Mouse (Mus musculus) kidney, postnatal 14 days (tissue): Measurements from ENCODE around the gene Prdm16.
A peak's percentile ranks its signal among the peaks of the same experiment; 100 is the strongest.

Experiments
- DNase-seq: peaks from one replicate; pipeline ENCODE4 v3.0.0; 2022; ENCODE audit warnings: mixed read lengths

Gene Prdm16

DNA sequence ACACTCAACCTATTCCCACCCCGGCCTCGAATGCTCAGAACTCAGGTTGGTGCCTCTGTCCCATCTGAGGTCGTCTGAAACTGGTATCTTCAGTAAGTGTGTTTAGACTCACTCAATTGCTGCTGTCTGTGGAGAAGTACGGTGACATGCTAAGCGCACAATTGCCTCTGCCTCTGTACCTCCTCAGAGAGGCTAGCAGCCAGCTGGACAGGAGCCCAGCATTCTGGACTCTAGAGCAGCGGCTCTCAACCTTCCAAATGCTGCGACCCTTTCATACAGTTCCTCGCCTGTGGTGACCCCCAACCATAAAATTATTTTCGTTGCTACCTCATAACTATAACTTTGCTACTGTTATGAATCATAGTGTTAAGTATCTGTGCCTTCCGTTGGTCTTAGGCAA is 34.3 kb downstream of the Prdm16 start:
- peak; percentile 21 for DNase-seq

DNA sequence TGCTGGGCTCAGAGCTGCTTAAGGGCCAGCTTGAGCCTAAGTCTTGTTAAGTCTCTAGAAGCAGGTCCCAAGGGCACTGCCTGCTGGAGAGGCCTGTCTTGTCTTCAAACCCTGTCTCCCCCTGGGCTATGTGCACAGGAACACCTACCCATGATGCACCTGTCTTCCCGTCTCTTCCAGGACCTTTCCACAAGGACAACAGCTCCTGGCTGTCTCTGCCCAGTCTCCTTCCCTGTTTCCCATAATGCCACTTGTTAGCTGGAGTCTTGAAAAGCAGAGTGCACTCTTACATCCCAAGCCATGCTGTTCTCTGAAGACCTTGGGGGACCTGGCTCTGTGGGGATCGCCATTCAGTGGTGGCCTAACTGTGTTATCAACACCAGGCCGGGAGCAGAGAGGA is 35.7 kb downstream of the Prdm16 start:
- no peak for DNase-seq

DNA sequence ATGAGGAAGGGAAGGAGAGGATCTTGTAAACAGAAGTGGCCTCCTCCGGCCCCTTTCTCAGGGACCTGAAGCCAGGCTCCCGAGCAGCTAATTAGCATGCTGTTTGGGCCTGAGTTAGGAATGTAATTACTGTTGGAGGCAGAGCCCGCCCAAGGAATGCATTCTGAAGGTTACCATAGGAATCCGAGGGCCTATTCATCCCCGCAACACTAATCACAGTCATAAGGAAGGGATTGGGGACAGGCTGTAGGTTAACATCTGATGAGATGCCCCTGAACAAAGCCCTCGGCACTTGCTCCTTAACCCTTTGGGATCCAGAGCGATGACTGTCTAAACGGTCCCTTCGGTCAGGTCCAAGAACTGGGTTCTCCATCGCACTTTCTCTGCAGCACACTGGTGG is 36.7 kb downstream of the Prdm16 start:
- DNase-seq, result peak; percentile 27

DNA sequence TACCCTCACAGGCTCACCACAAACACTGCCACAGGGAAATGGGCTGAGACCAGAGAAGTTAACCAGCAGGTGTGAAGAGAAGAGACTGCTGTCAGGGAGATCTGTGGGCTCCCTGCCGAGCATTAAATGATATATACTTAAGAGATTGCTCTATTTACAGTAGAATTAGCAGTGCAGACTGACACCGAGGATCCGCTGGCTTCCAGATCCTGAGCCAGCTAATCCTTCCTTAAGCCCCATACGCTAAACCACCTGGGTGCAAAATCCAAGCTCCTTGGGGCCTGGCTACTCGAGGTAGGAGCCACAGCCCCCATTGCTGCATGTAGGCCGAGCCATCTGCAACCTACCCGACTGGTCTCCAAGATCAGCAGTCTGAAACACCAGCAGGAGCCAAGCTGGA is 38.3 kb downstream of the Prdm16 start:
- DNase-seq, result no peak

DNA sequence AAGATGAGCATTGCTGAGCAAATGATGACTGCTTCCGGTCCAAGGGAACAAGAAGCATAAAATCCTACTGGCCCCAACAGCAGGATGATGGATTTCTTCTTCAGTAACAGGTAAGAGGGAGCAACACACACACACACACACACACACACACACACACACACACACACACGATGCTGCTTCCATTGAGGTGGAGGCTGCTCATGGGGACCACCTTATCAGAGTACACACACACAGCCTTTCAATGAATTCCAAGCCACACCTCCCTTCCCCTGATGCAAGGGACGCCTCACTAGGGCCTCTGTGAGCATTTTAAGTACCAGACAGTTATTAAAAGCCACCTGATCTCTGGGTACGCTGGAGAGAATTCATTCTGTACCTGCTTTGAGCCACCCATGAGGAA is 39.9 kb downstream of the Prdm16 start:
- no peak for DNase-seq

DNA sequence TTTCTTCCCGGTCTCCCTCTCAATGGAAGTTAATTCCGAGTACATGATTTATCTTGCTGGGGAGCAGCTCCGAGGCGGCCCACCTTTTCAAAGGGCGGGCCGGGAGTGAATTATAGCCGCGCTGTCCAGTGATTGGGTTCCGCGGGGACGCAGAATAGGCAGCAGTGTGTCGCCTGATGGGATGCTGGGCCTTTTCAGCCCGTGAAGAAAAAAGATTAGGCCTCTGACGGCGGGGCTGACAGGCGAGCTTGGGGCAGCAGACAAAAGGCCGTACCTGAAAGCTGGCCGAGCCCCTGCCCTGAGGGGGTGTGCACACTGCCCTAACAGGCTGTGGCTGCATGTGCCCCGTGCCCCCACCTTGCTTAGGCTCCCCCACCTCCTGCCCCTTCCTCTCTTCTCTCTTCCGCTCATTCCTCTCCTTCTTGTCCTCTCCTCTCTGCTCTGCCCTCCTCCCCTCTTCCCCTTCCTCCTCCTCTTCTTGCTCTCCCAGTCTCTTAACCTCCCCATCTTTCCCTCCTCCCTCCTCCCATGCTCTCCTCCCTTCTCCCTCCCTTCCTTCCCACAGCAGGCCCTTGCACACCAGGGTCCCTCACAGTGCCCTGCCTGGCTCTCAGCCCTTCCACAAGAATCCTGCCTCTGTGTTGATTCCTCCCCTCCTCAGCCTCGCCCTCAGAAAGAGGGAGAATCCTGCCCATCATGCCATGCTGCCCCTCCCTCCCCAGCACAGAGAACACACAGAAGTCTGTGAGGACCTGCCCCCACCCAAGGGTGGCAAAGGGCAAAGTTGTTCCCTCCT is 41.7 kb downstream of the Prdm16 start:
- DNase-seq, result no peak

DNA sequence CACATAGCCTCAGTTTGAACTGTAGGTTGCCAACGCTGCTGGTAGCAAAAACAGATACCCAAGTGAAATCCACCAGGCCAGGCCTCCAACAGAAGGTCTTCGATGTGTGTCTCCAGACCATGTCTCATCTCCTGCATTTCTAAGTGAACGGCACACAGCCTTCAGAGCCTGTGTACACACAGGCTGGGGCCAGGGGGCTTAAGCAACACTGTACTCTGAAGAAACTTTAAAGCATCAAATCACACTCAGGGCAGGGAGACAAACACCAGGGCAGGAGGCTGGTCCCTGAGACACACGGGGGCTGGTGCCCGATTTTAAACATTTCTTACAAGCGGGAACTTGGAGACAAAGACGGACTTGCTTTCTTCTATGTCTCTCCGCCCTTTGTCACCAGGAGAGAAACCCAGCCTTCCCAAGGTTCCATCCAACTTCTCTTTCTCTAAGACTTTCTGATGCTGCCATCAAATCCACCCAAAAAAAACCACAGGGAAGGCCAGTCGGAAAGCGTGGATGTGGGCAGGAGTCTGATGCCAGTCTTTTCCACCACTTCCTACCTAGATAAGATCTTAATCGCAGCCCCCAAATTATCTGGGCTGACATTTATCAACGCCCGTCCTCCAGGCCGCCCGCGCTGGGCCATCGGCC is 42.4 kb downstream of the Prdm16 start:
- no peak for DNase-seq

DNA sequence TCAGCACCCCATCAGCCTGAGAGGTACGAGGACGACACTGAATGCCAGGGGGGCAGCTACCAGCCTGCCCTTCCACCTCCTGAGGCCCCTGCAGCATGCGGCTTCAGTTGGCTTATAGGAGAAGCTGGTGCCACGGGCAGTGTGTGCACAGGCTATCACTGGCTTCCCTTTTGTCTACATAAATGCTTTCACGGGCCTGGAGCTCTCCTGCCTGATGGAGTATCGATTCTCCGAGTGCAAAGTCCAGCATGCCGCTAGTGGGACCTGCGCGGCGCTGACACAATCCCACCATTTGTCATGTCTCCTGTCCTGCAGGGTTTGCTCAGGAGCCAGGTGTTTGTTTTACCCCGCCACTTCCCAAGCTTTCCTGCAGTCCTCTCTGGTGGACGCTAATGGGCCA is 44.1 kb downstream of the Prdm16 start:
- DNase-seq, result no peak

DNA sequence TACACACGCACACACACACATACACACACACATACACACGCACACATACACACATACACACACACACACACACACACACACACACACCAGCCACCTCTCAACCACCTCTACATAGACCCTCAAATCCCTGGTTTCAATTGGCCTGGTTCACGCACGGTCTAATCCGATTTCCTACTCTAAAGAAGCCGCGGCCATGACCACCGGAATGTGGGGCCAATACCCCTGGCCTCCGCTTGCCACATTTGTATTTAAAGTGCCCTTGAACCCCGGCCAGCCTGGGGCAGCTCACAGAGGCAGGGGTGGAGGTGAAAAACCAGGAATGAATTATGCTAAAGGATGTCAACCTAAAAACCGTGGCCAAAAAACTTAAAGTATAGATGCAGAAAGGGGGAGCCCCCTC is 45.8 kb downstream of the Prdm16 start:
- no peak for DNase-seq

DNA sequence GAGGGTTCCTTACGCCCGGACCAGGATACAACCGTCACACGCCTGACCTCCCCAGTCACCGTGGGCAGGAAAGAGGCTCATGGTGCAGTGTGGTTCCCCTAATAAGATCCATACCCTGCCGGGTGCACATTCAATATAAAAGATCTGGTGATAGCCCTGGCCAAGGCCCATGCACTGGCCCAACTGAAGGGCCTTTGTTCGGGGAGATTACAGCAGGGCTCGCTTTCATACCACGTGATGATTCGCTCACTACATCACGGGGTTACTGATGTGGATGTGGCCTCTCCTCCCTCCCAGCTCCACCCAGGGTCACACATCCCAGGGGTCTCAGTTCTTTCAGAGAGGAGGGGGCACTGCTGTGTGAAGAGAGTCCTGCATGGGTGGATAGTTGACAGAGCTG is 50.3 kb downstream of the Prdm16 start:
- no peak for DNase-seq

DNA sequence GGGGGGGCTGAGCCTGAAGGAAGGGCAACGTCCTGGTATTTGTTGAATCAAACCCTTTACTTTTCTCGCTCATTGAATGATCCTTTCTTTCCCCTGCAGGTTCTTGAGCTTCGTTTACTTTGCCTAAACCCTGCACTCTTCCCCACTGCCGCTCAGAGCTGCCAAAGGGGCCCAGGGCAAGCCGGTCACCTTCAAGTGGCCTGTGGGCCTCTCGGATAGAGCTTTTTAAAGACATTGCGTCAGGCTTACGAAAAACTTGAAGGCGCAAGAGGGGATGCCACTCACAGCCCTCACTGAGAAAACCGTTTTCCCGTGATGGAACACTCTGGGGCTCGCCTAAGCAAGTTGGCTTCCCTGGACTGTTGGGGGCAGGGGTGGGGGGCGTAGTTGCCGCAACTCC is 50.9 kb downstream of the Prdm16 start:
- DNase-seq, result no peak

DNA sequence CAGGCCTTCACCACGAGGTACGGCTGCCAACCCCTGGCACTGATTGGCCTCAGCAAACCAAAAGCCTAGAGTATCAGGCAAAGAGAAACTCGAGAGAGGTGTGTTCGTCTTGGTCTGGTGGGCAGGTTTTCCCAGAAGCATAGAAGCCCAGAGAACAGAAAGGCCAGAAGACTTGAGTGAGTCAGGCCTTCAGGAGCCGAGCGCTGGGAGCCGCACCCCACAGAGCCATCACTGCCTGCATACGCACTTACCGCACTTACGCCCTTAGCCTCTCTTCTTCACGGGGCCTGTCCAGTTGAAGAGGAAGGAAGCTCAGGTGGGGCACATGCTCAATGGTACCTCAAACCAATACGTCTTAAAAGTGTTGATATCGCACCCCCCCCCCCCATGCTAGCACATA is 53.0 kb downstream of the Prdm16 start:
- DNase-seq, result no peak

DNA sequence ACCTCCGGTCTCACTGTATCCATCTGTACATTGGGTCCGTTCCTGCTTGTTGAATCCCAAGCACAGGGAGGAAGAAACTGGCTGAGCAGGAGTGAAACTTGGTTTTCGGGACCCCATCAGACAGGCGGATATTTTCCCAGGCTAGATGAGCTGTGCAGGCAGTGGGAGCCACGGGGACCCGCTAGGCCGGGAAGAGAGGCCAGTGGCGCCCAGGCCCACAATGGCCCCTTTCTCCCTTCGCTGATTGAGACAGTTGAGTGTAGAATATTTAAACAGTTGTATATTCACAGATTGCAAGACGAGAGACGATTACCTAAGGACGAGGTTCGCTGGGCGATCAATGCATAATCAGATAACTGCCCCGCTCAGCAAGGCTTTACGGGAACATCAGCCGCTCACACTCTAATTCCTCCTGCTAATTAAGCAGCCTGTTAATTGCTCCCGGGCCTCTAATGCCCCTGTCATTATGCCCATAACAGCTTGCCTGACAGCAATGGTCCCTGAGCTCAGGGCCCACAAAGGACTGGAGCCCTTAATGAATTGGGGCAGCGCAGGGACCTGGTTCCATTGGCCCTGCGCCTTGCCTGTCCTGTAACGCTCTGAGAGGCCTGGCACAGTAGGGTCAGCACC is 54.0 kb downstream of the Prdm16 start:
- no peak for DNase-seq

DNA sequence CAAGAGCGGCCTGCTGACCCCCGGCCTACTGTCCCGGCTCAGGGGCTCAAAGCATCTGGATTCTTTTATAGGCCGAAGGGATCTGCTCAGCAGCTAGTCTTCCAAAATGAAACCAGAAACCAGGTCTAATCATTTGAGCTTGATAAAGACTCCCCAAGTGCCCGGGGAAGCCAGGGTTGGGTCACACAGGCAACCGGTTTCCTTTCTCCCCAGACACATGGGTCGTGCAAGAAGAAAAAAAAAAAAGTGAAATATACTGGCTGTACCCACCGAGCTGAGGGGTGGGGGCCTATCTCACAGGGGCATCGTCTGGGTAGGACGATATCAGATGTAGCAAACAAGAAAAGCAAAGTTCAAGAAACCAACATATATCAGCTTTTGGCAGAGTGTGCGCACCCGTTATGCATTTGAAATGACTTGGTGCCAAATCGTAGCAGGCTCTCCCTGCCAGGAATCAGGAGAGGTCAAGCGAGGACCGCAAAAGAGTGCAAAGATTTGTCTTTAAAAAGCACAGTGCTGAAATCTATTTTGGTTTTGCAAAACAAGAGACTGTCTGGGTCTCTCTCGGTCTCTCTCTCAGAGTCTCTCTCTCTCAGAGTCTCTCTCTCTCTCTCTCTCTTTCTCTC is 55.3 kb downstream of the Prdm16 start:
- DNase-seq, result peak; percentile 15

DNA sequence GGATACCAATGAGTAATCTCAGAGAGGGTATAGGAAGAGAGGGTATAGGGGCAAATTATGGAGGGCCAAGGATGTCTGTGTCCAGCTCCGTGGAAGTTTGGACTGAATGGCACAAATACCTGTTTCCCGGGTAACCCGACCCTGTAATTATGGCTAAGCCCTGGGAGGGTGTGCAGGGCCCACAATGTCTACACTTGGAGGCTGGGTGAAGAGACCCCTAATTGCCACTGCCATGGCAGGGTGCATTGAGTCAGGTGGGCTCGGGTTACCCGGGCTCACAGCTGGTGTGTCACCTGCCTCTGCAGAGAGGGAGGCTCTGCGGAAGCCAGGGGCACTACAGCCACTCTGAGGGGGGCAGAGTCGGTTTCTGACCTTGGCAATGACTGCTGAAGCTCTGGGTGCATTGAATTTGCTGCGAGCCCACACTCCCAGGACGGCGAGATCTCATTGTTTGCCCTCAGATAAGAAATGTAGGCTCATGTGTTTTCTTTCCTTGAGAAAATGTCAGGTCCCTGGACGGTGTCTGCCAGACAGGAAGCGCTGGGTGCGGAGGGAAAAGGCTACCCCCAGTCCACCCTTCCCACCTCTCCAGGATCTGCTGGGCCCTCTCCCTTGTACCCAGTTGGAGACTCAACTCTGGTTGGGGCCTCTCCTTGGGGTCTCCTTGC is 62.3 kb downstream of the Prdm16 start:
- no peak for DNase-seq

DNA sequence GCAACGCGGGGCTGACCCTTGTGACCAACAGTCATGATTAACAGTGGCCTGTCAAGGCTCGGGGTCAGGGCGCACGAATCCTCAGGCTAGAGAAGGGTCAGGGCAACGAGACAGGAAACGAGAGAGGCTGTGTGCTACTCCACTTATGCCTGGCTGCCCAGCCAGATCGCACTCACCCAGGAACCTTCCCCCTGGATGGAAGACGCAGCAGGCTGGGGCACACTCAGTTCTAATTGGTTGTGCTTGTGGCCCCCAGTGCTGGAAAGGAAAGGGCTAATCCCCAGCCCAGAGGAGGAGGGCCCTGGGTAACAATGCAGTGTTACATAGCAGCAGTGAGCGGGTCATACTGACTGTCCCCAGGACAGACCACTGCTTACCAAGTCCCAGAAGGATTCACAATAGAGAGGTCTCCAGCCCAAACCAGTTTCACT is 66.2 kb downstream of the Prdm16 start:
- DNase-seq, result peak; percentile 32

DNA sequence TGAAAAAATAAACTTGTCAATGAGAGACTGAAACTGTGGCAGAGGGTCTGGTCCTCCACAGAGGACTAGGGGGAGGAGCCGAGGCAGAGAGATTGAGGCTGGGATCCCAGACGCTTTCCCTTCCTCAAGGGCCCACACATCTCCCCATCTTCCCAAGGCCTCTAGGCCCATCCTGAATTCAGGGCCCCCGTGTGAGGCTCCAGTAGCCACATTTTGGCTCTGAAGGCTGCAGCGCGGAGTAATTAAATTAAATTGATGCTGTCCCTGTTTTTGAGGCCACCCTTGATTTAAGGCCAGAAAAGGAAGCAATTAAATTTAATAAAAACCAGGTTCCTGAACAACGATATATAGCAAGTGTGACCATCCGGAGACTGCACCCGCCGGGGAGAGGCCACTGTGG is 66.8 kb downstream of the Prdm16 start:
- DNase-seq, result no peak

DNA sequence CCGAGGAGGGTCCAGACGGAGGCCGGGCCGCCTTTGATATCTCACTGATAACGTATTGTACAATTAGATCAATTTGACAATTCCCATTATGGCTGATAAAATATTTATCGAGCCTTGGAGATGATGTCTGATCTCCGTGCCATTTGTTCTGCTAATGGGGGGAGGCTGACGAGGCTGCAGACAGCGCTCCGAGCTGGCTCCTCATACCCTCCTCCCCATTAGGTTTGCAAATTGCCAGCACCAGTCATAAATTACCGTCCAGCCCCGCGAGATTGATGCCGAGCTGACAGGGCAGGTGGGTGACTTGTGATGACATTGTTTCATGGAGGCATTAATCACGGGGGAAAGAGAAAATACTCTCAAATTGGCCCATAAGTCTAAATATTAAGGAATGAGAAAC is 67.9 kb downstream of the Prdm16 start:
- no peak for DNase-seq

DNA sequence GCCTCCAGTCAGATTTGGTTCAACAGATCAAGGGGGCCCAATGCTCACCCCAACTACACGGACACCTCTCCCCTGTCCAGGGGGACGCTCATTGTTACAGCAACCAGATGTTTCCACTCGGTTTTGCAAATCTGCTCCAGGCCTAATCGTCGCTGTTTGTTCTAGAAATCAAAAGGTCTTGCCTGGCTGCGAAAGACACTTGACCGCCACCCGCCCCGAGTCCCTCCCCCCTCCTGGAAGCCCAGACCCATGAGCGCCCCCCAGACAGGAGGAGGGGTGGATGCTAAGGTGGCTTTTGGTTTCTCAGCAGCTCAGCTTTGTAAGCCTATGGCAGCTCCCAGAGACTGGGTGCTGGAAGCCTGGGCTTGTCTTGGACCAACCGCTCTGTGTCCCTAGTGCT is 68.7 kb downstream of the Prdm16 start:
- DNase-seq, result no peak

DNA sequence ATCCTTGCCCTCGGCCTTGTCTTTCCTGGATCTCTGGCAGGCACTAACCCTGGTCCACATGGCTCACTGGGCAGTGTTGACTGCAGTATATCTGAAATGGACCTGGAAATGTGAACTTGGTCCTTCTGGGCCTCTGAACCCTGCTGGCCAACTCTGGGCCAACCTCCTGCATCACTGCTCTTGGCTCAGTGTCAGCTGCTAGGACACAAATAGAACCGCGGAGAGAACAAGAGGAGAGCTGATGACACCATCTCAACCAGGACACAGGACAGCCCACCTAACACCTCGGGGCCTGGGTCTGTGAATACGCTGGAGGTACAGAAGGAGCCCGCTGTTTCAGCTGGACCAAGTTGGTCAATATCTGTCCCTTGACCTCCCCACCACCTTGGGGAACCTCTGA is 73.5 kb downstream of the Prdm16 start:
- DNase-seq, result no peak

DNA sequence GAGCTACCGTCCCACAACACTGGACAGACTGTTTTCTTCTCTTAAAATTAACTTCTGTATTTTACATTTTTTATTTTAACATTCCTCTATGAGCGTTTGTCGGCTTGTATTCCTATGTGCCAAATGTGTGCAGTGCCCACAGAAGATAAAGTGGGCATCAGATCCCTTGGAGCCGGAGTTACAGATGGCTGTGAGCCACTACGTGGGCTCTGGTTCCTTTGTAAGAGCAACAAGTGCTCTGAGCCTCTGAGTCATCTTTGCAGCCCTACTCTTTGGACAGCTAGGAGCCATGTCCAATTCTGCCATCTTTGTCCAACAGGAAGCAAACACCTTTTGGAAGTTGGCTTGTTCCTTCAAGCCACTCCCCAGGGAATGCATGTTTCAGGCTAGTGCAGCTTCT is 78.6 kb downstream of the Prdm16 start:
- DNase-seq, result no peak

DNA sequence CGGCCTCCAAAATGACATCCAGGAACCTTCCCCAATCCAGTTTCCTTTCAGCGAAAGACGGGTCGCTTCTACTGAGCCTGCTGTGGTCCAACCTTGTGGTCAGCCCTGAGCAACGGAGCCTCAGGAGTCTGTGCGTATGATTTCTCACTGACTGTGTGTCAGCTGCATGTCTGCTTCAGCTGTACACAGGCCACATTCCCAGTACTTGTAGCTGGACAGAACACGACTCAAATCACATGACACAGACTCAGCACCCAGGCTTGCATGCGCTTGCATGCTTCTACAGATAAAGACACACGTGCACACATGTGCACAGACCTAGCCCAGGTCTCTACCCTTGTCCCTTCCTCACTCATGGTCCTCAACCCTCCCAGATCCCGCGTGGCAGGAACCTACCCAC is 79.5 kb downstream of the Prdm16 start:
- no peak for DNase-seq

DNA sequence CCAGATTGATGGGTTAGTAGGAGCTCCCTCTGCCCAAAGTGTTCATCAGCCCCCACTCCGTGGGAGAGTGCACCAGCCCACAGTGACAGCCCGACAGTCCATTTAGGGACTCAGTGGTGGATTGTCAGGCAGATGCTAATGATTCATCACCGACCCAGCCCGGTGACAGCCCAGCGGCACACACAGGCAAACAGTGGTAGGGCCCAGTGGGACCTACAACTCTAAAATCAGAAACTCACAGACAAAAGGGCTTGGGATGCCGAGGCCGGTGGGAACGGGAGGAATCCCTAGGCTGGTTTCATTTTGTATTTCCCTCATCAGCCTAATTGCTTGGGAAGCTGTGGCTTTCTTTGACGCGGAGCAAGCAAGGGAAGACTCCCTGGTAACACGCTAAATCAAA is 80.3 kb downstream of the Prdm16 start:
- DNase-seq, result no peak
